Mouse (Mus musculus) neural tube, embryonic 12.5 days (tissue): ENCODE measurements around the gene Iqcf1. TPM values are rescaled to one million over a fixed set of nuclear protein-coding genes. Genes with fewer than 3 reads are reported as not detected.
"Not testable (repeated sequence)": the region's sequence is repeated elsewhere in the genome, so short reads cannot be mapped to it uniquely, and the experiment has no call there.

Experiments used
- ATAC-seq: fragments of 200-750 bp; cut with Nextera tagmentation; 2 replicates; pipeline ENCODE4 v1.8.0; 2017; ENCODE audit warnings: low read depth, mild to moderate bottlenecking, moderate TSS enrichment, moderate library complexity; ENCODE audit not compliant: low FRiP score
- H3K27ac ChIP-seq: fragments of 300-500 bp; sonication (generic); 2 replicates; pipeline ENCODE4 v1.5.1; 2016
- H3K27me3 ChIP-seq: fragments of 300-500 bp; sonication (generic); replicated peaks from 2 replicates; pipeline ENCODE4 v1.6.1; 2016; ENCODE audit warnings: mild to moderate bottlenecking
- H3K36me3 ChIP-seq: fragments of 300-500 bp; sonication (generic); 2 replicates; pipeline ENCODE4 v1.6.1; 2016; ENCODE audit warnings: mild to moderate bottlenecking
- H3K4me1 ChIP-seq: fragments of 300-500 bp; sonication (generic); 2 replicates; pipeline ENCODE4 v1.6.1; 2016
- H3K4me2 ChIP-seq: fragments of 300-500 bp; sonication (generic); replicated peaks from 2 replicates; pipeline ENCODE4 v1.6.1; 2016; ENCODE audit warnings: mild to moderate bottlenecking
- H3K4me3 ChIP-seq: fragments of 300-500 bp; sonication (generic); 2 replicates; pipeline ENCODE4 v1.5.1; 2016
- H3K9ac ChIP-seq: fragments of 300-500 bp; sonication (generic); 2 replicates; pipeline ENCODE4 v1.6.1; 2016; ENCODE audit warnings: mild to moderate bottlenecking
- H3K9me3 ChIP-seq: fragments of 300-500 bp; sonication (generic); 2 replicates; pipeline ENCODE4 v1.6.1; 2016; ENCODE audit warnings: mild to moderate bottlenecking
- WGBS: fragments of 180-500 bp; shearing (Covaris S2); methylation state at CpG from one replicate; pipeline ENCODE4 v1.1.7; 2016; 5-methylcytosine and 5-hydroxymethylcytosine counted together
- polyA plus RNA-seq: library from polyadenylated mRNA; unstranded; fragments of >200 nt; fragmentation: Nextera tagmentation; extraction: Ambion mirVana; gene quantifications from 2 replicates; pipeline ENCODE4 v1.2.1, GENCODE M21; 2016

The Iqcf1 gene
- polyA plus RNA-seq, 1 experiment from 2014 or later: not detected

DNA sequence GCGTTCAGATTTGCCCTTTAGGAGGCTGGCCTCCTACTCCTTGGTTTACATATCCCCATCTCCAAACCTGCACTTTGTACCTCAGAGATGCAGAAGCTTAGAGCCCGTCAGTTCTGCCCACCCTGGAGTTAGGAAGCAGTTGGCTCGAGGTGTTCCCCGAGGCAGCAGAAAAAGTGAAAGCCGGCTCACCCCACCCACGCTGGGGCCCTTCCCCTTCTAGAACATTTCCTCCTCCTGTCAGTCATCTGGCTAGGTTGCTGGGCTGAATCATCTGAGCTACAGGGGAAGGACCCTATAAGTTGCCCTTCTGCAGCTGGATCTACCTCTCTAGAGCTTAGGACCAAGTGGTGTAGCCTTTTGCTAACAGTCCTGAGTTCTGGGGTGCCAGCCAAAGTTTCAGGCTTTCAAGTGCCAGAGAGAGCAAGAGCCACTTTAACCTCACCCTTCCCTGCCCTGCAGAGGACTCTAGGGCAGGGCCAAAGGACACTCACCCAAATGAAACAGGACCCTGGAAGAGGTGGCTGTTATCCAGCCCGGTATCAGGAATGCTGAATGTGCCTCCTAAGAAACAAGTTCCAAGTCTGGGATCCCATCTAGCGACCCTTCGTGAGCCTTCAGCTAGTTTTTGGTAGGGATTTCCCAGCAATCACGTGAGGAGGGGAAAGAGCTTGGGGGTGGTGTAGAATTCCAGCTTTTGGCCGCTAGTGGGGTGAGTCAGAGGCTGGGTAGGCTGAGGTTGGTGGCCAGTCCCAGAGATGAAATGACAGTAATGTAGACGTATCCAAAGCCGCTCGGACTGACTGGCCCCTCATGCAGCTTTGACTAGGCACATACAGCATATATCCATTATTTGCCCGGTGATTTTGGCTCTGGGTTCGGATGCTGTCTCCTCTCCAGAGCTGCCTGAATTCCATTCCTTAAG is 23.5 kb upstream of the Iqcf1 start:
- peak; percentile 55 for ATAC-seq
- no peaks in the 10 kb centered on the region for H3K27me3 ChIP-seq
- no peak overlapping the region for H3K4me3 ChIP-seq
- H3K9ac ChIP-seq: no peak overlapping the region
- peaks cover 30% of the 10 kb centered on the region for H3K4me1 ChIP-seq
- H3K9me3 ChIP-seq: no peaks in the 10 kb centered on the region
- WGBS: 38% methylated on average over 16 of the region's 16 CpGs
- peaks cover 14% of the 10 kb centered on the region for H3K36me3 ChIP-seq
- H3K27ac ChIP-seq: no peak overlapping the region
- peak overlapping the region; percentile 91 for H3K4me2 ChIP-seq

DNA sequence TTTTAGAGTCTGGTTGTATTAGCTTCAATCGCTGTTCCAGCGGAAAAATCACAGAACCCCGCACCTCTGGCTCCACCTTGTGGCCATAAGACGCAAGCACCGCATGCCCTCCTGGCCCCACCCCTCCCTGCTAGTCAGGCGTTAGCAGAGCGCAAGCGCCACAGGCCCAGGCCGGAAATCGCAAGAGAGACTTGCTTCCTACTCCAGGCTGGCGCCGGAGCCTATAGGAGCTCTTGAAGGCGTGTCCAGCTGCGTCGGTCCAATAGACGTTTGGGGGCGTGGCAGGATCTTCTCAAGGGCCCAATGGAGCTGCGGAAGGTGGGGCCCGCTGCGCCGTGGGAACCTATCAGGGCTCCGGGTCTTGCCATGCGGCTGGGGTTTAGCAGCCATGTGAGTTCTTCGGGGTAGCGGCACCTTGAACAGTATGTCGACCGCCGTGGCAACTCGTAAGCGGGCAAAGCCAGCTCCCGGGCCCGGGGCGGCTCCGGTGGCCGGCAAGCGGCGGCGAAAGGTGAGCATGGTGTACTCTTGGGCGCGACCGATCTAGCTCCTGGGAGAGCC is 22.8 kb upstream of the Iqcf1 start, which contains the start of gene Parp3:
Gene Parp3 (minus strand): TSS at position 26 of the 561 bp plus-strand sequence.
- peaks cover 19% of the 10 kb centered on the region for H3K36me3 ChIP-seq
- H3K9ac ChIP-seq: peak within 1 kb of the TSS; percentile 61
- peak within 1 kb of the TSS; percentile 59 for H3K4me3 ChIP-seq
- peak; percentile 98 for ATAC-seq
- peaks cover 23% of the 10 kb centered on the region for H3K4me1 ChIP-seq
- peak within 1 kb of the TSS; percentile 91 for H3K4me2 ChIP-seq
- no peaks in the 10 kb centered on the region for H3K27me3 ChIP-seq
- no peaks in the 10 kb centered on the region for H3K9me3 ChIP-seq
- under 1% methylated on average over 41 of the region's 41 CpGs for WGBS
- H3K27ac ChIP-seq: no peak within 1 kb of the TSS

DNA sequence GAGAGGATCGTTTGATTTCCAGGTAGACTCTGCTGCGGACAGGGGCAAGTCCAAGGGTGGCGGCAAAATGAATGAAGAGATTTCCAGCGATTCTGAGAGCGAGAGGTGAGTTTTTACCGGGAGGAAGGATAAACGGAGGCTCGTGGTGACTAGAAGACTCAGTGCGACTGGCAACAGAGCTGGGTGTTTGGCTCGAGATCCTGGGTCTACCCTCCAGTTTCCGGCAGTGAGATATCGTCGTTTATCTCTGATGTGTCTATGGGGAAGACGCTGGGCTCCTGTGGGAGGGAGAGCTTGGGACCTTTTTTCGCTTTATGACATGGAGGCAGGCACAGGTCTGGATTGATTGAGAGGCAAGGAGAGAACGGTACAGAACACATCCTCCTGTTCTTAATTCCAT is 22.1 kb upstream of the Iqcf1 start:
- H3K4me3 ChIP-seq: peak overlapping the region; percentile 59
- H3K9ac ChIP-seq: peak overlapping the region; percentile 61
- no peak; the same call in 1 of the 2 replicates for ATAC-seq
- peaks cover 22% of the 10 kb centered on the region for H3K4me1 ChIP-seq
- H3K4me2 ChIP-seq: peak overlapping the region; percentile 91
- peaks cover 22% of the 10 kb centered on the region for H3K36me3 ChIP-seq
- H3K9me3 ChIP-seq: no peaks in the 10 kb centered on the region
- H3K27me3 ChIP-seq: no peaks in the 10 kb centered on the region
- H3K27ac ChIP-seq: no peak overlapping the region
- 4% methylated on average over 16 of the region's 16 CpGs for WGBS

DNA sequence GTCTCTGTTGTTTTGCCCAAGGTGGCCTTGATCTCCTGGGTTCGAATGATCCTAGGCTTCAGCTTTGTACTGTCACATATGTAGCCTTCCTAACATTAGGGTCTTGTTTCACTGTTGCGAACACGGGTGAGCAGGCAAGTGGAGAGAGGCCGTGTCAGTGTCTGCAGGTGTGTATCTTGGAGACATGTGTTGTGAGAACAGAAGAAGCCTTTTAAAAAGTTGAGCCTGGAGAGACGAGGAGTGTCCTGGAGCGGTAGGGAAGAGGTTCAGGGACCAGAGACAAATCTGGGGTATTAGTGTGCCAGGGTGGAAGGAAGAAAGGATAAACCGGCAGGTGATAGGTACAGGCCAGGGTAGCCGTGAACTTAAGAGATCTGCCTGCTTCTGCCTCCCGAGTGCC is 21.7 kb upstream of the Iqcf1 start:
- no peak overlapping the region for H3K27ac ChIP-seq
- 86% methylated on average over 9 of the region's 9 CpGs for WGBS
- no peak for ATAC-seq

DNA sequence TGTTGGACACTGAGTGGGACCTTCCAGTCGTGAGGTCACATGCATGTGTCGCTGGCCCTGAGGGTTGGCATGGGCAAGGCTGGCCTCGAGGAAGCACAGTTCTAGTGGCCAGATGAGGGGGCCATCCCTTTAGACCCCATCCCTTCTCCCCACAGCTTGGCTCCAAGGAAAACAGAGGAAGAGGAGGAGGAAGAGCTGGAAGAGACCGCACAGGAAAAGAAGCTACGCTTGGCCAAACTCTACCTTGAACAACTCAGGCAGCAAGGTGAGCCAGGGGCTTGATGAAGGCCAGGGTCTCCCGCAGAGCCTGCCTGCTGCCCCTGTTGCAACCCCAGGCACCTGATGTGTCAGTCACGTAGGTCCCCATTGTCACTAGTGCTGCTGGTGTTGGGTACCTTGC is 19.2 kb upstream of the Iqcf1 start:
- 95% methylated on average over 7 of the region's 7 CpGs for WGBS
- Histone ChIP-seq H3K4me1 (peaks cover 11% of the 10 kb centered on the region), H3K36me3 (peaks cover 51% of the 10 kb centered on the region), H3K27ac (no peak overlapping the region), H3K9me3 (no peaks in the 10 kb centered on the region), H3K27me3 (no peaks in the 10 kb centered on the region), H3K9ac (no peak overlapping the region), H3K4me3 (no peak overlapping the region), H3K4me2 (no peak overlapping the region)
- ATAC-seq: no peak

More for the DNA sequence above, 21.7 kb upstream of the Iqcf1 start:
- peaks cover 27% of the 10 kb centered on the region for H3K36me3 ChIP-seq
- no peaks in the 10 kb centered on the region for H3K9me3 ChIP-seq
- peaks cover 22% of the 10 kb centered on the region for H3K4me1 ChIP-seq
- H3K4me2 ChIP-seq: peak overlapping the region; percentile 91
- H3K9ac ChIP-seq: peak overlapping the region; percentile 61; the same call in 1 of the 2 replicates
- no peaks in the 10 kb centered on the region for H3K27me3 ChIP-seq
- peak overlapping the region; percentile 59 for H3K4me3 ChIP-seq

DNA sequence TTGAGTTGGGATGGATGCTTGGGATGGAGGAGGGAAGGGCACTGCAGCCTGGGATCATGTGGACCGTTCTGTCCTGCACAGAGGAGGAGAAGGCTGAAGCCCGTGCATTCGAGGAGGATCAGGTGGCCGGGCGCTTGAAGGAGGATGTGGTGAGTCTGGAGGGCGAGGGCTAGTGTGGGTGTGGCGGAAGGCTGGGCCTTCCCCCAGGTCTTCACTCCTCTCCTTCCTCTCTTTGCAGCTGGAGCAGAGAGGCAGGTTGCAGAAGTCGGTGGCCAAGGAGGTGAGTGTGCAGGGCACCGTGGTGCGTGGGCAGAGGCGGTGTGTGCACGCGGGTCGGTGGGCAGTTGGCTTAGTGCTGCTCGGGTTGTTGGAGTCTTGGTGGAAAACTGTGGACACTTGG is 18.7 kb upstream of the Iqcf1 start:
- H3K36me3 ChIP-seq: peaks cover 57% of the 10 kb centered on the region
- H3K9ac ChIP-seq: no peak overlapping the region
- H3K4me3 ChIP-seq: no peak overlapping the region
- no peak for ATAC-seq
- 91% methylated on average over 15 of the region's 15 CpGs for WGBS
- no peaks in the 10 kb centered on the region for H3K9me3 ChIP-seq
- peaks cover 11% of the 10 kb centered on the region for H3K4me1 ChIP-seq
- no peak overlapping the region for H3K27ac ChIP-seq
- H3K27me3 ChIP-seq: no peaks in the 10 kb centered on the region
- no peak overlapping the region for H3K4me2 ChIP-seq

DNA sequence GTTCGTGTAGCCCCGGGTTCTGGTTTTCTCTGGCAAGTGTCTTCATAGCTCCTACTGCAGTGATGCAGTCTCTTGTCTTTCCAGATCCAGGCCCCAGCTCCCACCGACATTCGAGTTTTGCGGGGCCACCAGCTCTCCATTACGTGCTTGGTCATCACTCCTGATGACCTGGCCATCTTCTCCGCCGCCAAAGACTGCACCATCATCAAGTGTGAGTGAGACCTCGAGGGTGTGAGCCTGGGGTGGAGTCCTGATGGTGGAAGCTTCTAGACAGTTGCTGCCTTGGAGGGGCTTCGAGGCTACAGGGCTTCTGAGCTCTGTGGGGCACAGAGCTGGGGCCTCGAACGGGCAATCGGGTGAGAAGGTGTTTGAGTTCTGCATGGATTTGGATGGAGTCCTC is 18.1 kb upstream of the Iqcf1 start:
- Histone ChIP-seq H3K4me2 (no peak overlapping the region), H3K27me3 (no peaks in the 10 kb centered on the region), H3K4me3 (no peak overlapping the region), H3K27ac (no peak overlapping the region), H3K9ac (no peak overlapping the region), H3K9me3 (no peaks in the 10 kb centered on the region), H3K36me3 (peaks cover 61% of the 10 kb centered on the region), H3K4me1 (peaks cover 11% of the 10 kb centered on the region)
- no peak for ATAC-seq
- 92% methylated on average over 13 of the region's 13 CpGs for WGBS

DNA sequence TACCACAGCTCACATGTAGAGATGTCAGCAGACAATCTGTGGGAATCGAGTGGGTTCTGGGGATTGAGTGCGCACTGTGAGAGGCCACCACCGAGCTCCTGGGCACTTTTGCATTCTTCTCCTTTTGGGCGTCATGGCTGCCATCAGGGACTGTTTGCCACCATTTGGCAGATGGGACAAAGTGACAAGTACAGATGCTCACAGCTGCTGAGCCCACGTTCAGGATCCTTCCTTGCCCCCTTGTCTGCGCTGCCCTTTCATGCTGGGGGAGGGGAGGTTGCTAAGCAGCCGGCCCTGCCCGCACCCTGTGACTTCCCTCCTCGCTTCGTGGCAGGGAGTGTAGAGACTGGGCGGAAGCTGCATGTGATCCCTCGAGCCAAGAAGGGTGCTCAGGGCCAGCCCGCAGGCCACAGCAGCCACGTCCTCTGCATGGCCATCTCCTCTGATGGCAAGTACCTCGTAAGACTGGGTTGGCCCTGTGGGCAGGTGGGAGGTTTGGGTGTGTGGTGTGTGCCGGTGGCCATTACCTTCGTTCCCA is 17.1 kb upstream of the Iqcf1 start:
- Histone ChIP-seq H3K9me3 (no peaks in the 10 kb centered on the region), H3K4me3 (no peak overlapping the region), H3K27ac (no peak overlapping the region), H3K27me3 (no peaks in the 10 kb centered on the region), H3K4me1 (peaks cover 8% of the 10 kb centered on the region), H3K36me3 (peaks cover 61% of the 10 kb centered on the region), H3K9ac (no peak overlapping the region), H3K4me2 (no peak overlapping the region)
- no peak for ATAC-seq
- WGBS: 85% methylated on average over 17 of the region's 17 CpGs

DNA sequence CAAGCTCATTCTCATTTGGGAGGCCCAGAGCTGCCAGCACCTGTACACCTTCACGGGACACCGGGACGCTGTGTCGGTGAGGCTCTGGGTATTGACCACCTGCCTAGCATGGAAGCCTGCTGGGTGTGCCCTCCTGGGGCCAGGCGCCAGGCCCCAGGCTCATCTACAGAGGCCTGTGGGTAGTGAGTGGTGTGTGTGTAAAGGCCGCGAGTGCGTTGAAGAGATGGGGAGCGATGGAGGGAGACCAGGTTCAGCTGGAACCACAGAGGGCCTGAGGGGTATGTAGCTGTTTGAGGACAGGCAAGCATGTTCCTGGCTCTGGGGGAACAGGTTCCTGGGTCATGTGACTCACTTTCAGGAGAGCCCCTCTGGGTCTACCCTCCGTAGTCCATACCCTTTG is 16.6 kb upstream of the Iqcf1 start:
- peaks cover 61% of the 10 kb centered on the region for H3K36me3 ChIP-seq
- H3K9ac ChIP-seq: no peak overlapping the region
- H3K4me2 ChIP-seq: no peak overlapping the region
- no peak for ATAC-seq
- no peak overlapping the region for H3K27ac ChIP-seq
- no peak overlapping the region for H3K4me3 ChIP-seq
- WGBS: 95% methylated on average over 10 of the region's 10 CpGs
- H3K9me3 ChIP-seq: no peaks in the 10 kb centered on the region
- peaks cover 3% of the 10 kb centered on the region for H3K4me1 ChIP-seq
- H3K27me3 ChIP-seq: no peaks in the 10 kb centered on the region

DNA sequence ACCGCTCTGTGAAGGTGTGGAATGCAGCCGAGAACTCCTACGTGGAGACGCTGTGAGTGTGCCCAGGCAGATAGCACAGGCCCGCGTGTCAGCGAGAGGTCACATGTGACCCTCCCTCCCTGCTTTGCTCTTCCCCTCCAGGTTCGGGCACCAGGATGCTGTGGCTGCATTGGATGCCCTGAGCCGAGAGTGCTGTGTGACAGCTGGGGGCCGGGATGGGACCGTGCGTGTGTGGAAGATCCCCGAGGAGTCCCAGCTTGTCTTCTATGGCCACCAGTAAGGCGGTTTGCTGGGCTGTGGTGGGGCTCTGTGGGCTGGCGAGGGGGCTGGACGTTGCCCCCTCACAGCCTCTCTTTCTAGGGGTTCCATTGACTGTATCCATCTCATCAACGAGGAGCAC is 16.2 kb upstream of the Iqcf1 start:
- 93% methylated on average over 17 of the region's 17 CpGs for WGBS

DNA sequence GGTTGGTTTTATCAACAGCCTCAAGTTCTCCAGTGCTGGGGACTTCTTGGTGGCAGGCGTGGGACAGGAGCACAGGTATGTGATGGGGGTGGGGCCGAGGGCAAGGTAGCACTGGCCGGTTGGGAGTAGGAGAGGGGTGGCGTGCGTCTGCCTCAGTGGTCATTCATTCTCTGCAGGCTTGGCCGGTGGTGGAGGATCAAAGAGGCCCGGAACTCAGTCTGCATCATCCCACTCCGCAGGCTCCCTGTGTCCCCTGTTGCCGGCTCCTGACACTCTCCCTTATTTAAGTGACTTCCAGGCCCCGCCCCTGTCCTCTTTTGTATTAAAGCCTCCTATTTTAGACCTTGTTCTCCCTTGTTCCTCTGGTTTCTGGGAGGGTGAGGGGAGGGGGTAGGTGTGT is 14.7 kb upstream of the Iqcf1 start:
- Histone ChIP-seq H3K9ac (no peak overlapping the region), H3K36me3 (peaks cover 58% of the 10 kb centered on the region)

More for the DNA sequence above, 16.2 kb upstream of the Iqcf1 start:
- no peaks in the 10 kb centered on the region for H3K27me3 ChIP-seq
- no peaks in the 10 kb centered on the region for H3K4me1 ChIP-seq
- H3K27ac ChIP-seq: no peak overlapping the region
- H3K9ac ChIP-seq: no peak overlapping the region
- peaks cover 61% of the 10 kb centered on the region for H3K36me3 ChIP-seq
- ATAC-seq: no peak
- no peak overlapping the region for H3K4me2 ChIP-seq
- H3K4me3 ChIP-seq: no peak overlapping the region
- H3K9me3 ChIP-seq: no peaks in the 10 kb centered on the region

DNA sequence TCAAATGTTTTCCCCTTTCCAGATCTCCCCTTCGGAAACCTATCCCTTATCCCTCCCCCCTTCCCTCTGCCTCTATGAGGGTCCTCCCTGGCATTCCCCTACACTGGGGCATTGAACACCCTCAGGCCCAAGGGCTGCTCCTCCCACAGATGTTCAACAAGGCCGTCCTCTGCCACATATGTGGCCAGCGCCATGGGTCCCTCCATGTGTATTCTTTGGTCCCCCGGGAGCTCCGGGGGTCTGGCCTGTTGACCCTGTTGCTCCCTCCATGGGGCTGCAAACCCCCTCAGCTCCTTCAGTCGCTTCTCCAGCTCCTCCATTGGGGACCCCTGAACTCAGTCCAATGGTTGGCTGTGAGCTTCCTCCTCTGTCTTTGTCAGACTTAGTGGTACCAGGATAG is 12.2 kb upstream of the Iqcf1 start:
- peaks cover 39% of the 10 kb centered on the region for H3K36me3 ChIP-seq
- H3K9me3 ChIP-seq, H3K4me3 ChIP-seq, H3K27me3 ChIP-seq, H3K4me1 ChIP-seq, ATAC-seq, H3K9ac ChIP-seq, H3K27ac ChIP-seq, H3K4me2 ChIP-seq: not testable (repeated sequence)
- WGBS: 84% methylated on average over 6 of the region's 6 CpGs

More for the DNA sequence above, 14.7 kb upstream of the Iqcf1 start:
- H3K27ac ChIP-seq: no peak overlapping the region
- no peaks in the 10 kb centered on the region for H3K27me3 ChIP-seq
- 78% methylated on average over 10 of the region's 10 CpGs for WGBS
- no peaks in the 10 kb centered on the region for H3K9me3 ChIP-seq
- H3K4me3 ChIP-seq: no peak overlapping the region
- no peak overlapping the region for H3K4me2 ChIP-seq
- no peaks in the 10 kb centered on the region for H3K4me1 ChIP-seq
- ATAC-seq: no peak
